Mouse (Mus musculus) spleen, adult 2 months (tissue): ENCODE results near the gene Nupl1. TPM values are rescaled to one million over a fixed set of nuclear protein-coding genes. Genes with fewer than 3 reads are reported as not detected.

Source experiments
- DNase-seq, 2 experiments: peaks; one replicate each; pipeline versions ENCODE4 v3.0.0 to v3.0.0-alpha.2; 2012 to 2021; ENCODE audit warnings: low spot score in 2 of 2, low read depth in 1 of 2
- H3K27ac ChIP-seq: fragments of 200-500 bp; 2 replicates; pipeline ENCODE4 v1.5.1; 2012; ENCODE audit warnings: low read length, inconsistent platforms; ENCODE audit not compliant: insufficient read depth
- H3K27me3 ChIP-seq: fragments of 200-500 bp; 2 replicates; pipeline ENCODE4 v1.6.1; 2012; ENCODE audit warnings: mild to moderate bottlenecking, moderate library complexity, low read length, inconsistent platforms; ENCODE audit not compliant: control insufficient read depth, insufficient read depth
- H3K36me3 ChIP-seq: fragments of 200-500 bp; 2 replicates; pipeline ENCODE4 v1.6.1; 2012; ENCODE audit warnings: mild to moderate bottlenecking, low read length, inconsistent platforms; ENCODE audit not compliant: control insufficient read depth, insufficient read depth
- H3K4me1 ChIP-seq: fragments of 200-500 bp; 2 replicates; pipeline ENCODE4 v1.6.1; 2011; ENCODE audit warnings: inconsistent platforms; ENCODE audit not compliant: control insufficient read depth, insufficient read depth, insufficient read length
- H3K4me3 ChIP-seq: fragments of 200-500 bp; 2 replicates; pipeline ENCODE4 v1.5.1; 2011; ENCODE audit warnings: mild to moderate bottlenecking, inconsistent platforms; ENCODE audit not compliant: insufficient read depth, insufficient read length; ENCODE audit errors: extremely low read depth
- CTCF ChIP-seq: fragments of 200-500 bp; IDR thresholded peaks from 2 replicates; pipeline ENCODE4 v1.5.1; 2011; ENCODE audit warnings: mild to moderate bottlenecking, inconsistent platforms; ENCODE audit not compliant: insufficient read depth, insufficient read length, insufficient replicate concordance; ENCODE audit errors: extremely low read depth
- POLR2A ChIP-seq: fragments of 200-500 bp; IDR thresholded peaks from 2 replicates; pipeline ENCODE4 v1.6.1; 2011; ENCODE audit warnings: low read depth, low read length, inconsistent platforms
- WGBS: fragments of 180-500 bp; shearing (Covaris S2); methylation state at CpG from one replicate; pipeline ENCODE4 v1.1.7; 2018; 5-methylcytosine and 5-hydroxymethylcytosine counted together
- polyA plus RNA-seq: library from polyadenylated mRNA; depleted of rRNA; stranded (reverse); fragments of >200 nt; gene quantifications from 2 replicates; pipeline ENCODE4 v1.2.3, GENCODE M21; 2012

The Nupl1 gene
- polyA plus RNA-seq, 1 experiment, result not detected

DNA sequence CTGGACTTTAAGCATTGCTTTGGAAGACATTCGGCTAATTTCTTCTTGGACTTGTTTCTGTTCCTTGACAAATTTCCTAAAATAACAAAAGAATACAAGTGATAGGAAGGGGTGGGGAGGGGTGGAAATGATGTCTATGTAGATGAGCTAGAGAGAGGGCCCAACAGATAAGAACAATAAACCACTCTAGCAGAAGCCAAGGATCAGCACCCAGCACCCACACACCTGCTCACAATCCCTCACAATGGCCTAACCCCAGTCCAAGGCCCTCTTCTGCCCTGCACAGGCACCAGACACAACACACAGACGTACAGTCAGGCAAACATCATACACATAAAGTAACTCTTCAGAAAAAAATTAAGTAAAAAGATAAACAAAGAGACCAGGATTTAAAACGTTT is 12.7 kb downstream of the Nupl1 start:
- H3K27me3 ChIP-seq, result no peaks in the 10 kb centered on the region
- WGBS, result 88% methylated on average over 3 of the region's 3 CpGs
- TF ChIP-seq POLR2A, result no peak
- TF ChIP-seq CTCF, result no peak
- H3K36me3 ChIP-seq, result peaks cover 23% of the 10 kb centered on the region
- no peak for DNase-seq
- H3K27ac ChIP-seq, result no peak overlapping the region
- no peaks in the 10 kb centered on the region for H3K4me1 ChIP-seq
- no peak overlapping the region for H3K4me3 ChIP-seq

DNA sequence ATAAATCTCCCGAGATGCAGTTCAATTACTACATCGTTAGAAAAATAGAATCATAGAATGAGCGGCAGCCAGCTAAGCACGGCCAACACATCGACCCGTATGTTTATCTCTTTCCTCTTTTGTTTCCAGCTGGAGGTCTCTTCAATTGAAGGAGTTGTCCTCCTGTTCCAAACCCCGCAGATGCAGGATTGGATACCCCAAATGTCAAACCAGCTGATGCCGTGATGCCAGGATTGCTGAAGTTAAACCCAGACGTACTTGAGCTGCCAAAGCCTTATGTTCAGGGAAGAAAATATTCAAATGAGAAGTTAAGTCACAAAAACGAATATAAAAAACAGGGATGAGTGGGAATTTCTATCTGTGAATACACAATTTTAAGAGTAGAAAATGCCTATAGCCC is 31.3 kb downstream of the Nupl1 start:
- Histone ChIP-seq H3K36me3 (peaks cover 15% of the 10 kb centered on the region), H3K27me3 (no peaks in the 10 kb centered on the region), H3K4me3 (no peak overlapping the region), H3K27ac (no peak overlapping the region), H3K4me1 (no peaks in the 10 kb centered on the region)
- DNase-seq, result no peak
- TF ChIP-seq POLR2A, result no peak
- WGBS, result 96% methylated on average over 10 of the region's 10 CpGs

DNA sequence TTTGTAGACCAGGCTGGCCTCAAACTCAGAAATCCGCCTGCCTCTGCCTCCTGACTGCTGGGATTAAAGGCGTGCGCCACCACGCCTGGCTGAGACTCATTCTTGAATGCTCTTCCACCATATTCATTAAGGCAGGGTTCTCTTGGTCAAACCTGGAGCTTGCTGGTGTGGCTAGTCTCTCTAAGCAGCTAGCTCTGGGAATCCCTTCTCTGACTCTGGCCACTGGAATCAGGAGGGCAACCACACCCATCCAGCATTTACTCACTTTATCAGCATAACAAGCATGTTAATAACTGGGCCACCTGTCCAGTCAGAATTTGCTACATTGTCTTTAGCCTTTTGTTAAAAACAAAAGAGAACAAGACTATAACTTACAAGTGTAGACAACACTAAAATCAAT is 33.6 kb downstream of the Nupl1 start:
- H3K27me3 ChIP-seq, result no peaks in the 10 kb centered on the region
- H3K36me3 ChIP-seq, result peaks cover 11% of the 10 kb centered on the region
- H3K4me1 ChIP-seq, result no peaks in the 10 kb centered on the region
- TF ChIP-seq CTCF (no peak), POLR2A (no peak)
- no peak overlapping the region for H3K4me3 ChIP-seq
- no peak for DNase-seq
- 97% methylated on average over 4 of the region's 4 CpGs for WGBS
- H3K27ac ChIP-seq, result no peak overlapping the region

DNA sequence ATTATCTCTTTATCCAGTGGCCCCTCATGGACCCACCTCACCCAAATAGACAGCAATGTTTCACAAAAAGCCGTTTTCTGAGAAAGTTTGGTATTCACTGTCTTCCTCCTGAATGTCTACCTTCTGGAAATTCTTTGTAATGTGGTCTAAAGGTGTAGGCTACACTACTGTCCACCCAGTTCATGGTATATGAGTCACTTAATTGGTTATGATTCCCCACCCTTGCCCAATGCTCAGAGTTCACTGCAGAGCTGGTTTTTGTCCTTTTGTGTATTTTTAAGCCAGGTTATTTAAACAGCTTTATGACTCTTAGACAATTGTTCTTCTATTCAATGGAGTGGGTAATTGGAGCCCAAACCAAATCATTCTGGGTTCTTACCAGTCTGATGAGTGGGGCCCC is 35.1 kb downstream of the Nupl1 start:
- Histone ChIP-seq H3K36me3 (peaks cover 7% of the 10 kb centered on the region; the same call in 1 of the 2 replicates), H3K4me1 (no peaks in the 10 kb centered on the region), H3K27me3 (no peaks in the 10 kb centered on the region), H3K4me3 (no peak overlapping the region), H3K27ac (no peak overlapping the region)
- no peak for DNase-seq
- TF ChIP-seq CTCF (no peak), POLR2A (no peak)
- 90% methylated on average over 1 of the region's 1 CpGs for WGBS

DNA sequence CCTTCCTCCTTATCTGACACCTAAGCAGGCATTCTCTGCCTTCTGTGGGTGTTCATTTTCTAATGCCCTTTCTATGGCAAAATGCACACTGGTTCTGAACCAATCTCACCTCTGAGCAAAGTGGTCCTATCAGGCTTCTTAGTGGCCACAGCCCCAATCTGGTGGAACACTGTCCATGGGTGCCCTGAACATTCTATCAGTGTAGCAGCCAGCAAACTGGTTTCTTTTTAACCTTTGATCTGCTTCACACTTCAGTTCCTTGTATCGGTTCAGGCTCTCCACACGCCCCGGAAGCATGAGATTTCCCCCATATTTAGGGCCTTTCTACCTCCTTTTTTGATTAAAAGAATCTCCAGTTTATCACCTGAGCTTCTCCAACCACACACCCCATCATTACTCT is 36.2 kb downstream of the Nupl1 start:
- TF ChIP-seq POLR2A, result no peak
- no peak for TF ChIP-seq CTCF
- WGBS, result 96% methylated on average over 3 of the region's 3 CpGs
- no peaks in the 10 kb centered on the region for H3K4me1 ChIP-seq
- no peak for DNase-seq
- H3K36me3 ChIP-seq, result peaks cover 4% of the 10 kb centered on the region; the same call in 1 of the 2 replicates
- no peaks in the 10 kb centered on the region for H3K27me3 ChIP-seq
- no peak overlapping the region for H3K4me3 ChIP-seq
- no peak overlapping the region for H3K27ac ChIP-seq

DNA sequence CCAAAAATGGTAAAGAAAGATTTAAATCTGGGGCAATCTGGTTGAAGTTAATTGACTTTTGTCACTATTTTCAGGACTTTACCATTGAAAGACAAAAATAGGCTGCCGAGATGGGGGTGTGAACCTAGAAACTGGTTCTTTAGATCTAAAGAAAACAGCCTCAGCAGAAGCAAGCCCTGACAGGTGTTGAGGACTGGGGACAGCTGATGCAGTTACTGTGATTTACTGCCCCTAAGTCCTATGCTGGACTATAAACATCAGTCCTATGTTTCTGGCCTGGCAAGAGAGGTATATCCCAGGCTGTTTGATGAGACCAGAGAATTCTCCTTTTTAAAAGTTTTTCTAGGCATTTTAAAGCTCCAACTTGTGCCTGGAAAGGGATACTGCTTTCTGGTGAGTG is 37.2 kb downstream of the Nupl1 start:
- WGBS, result 71% methylated on average over 1 of the region's 1 CpGs
- Histone ChIP-seq H3K27me3 (no peaks in the 10 kb centered on the region), H3K27ac (no peak overlapping the region), H3K4me1 (no peaks in the 10 kb centered on the region), H3K4me3 (no peak overlapping the region), H3K36me3 (no peaks in the 10 kb centered on the region; the same call in 1 of the 2 replicates)
- TF ChIP-seq CTCF (no peak), POLR2A (no peak)
- no peak for DNase-seq

DNA sequence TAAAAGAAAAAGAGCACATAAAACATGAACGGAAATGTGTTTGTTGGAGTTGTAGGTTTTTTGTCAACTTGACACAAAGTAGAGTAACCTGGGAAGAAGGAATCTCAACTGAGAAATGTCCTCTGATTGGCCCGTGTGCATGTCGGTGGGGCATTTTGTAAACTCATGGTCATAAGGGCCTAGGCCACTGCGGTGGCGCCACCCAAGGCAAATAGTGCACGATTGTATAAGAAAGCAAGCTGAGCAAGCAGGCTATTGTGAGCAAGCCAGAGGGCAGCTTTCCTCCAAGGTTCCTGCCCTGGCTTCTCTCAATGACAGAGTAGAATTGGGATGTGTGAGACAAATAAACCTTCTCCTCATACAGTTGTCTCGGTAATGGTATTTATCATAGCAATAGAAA is 42.1 kb downstream of the Nupl1 start:
- WGBS, result 98% methylated on average over 7 of the region's 7 CpGs
- H3K36me3 ChIP-seq, result no peaks in the 10 kb centered on the region
- TF ChIP-seq CTCF (no peak), POLR2A (no peak)
- DNase-seq, result no peak
- H3K4me3 ChIP-seq, result no peak overlapping the region
- H3K27ac ChIP-seq, result no peak overlapping the region
- H3K27me3 ChIP-seq, result no peaks in the 10 kb centered on the region
- no peaks in the 10 kb centered on the region for H3K4me1 ChIP-seq

DNA sequence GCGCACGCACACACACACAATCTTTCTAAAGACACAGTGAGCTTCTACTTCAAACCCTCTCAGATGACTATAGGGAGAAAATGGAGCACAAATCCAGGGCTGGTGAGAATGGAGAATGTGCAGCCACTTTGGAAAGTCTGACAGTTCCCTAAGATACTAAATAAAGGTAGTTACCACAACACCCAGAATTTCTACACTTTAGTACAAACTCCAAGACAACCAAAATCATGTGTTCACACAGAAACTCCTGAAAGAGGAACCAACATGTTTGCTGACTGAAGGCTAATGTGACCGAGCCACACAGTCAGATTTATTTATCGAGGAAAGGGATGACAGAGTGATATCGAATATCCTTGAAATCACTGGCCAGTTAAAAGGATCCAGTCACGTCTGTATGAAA is 46.2 kb downstream of the Nupl1 start:
- no peaks in the 10 kb centered on the region for H3K36me3 ChIP-seq
- no peak overlapping the region for H3K4me3 ChIP-seq
- DNase-seq, result no peak
- H3K27me3 ChIP-seq, result no peaks in the 10 kb centered on the region
- no peaks in the 10 kb centered on the region for H3K4me1 ChIP-seq
- H3K27ac ChIP-seq, result no peak overlapping the region
- 62% methylated on average over 6 of the region's 6 CpGs for WGBS
- TF ChIP-seq POLR2A (no peak), CTCF (no peak)
